Mouse (Mus musculus) stomach, postnatal 0 days (tissue): ENCODE results near the gene Ddx50.

Experiments used
- CTCF ChIP-seq: IDR thresholded peaks from 2 replicates; pipeline ENCODE4 v1.5.1; 2016; ENCODE audit warnings: antibody characterized with exemption, low read depth, mild to moderate bottlenecking, moderate library complexity
- EP300 ChIP-seq: optimal IDR thresholded peaks from 2 replicates; pipeline ENCODE3; 2016; ENCODE audit warnings: antibody characterized with exemption

DNA sequence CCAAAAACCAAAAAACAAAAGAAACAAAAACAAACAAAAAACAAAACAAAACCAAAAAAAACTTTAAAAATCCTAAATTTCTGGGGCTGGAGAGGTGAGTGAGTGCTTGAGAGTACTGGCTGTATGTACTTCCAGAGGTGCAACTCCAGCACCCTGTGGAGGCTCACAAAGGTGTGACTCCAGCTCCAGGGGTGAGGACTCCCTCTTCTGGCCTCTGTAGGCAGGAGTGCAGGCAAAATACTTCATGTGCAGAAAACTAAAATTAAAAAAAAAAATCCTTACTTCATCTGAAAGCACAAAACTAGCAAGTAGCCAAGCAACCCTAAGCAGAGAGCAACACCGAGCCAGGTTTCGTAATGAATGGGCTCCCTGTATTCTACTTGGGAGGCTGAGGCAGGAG lies 21.3 kb upstream of the Ddx50 start:
- TF ChIP-seq CTCF (peak; percentile 48), EP300 (no peak)
